Mouse (Mus musculus) forebrain, embryonic 13.5 days (tissue): ENCODE data around the gene H2-Ke6. TPM values are rescaled to one million over a fixed set of nuclear protein-coding genes. Genes with fewer than 3 reads are reported as not detected.
A peak's percentile ranks its signal among the peaks of the same experiment; 100 is the strongest.
"Not testable (repeated sequence)": the region's sequence is repeated elsewhere in the genome, so short reads cannot be mapped to it uniquely, and the experiment has no call there.

Source experiments
- ATAC-seq: fragments of 200-750 bp; cut with Nextera tagmentation; 2 replicates; pipeline ENCODE4 v1.8.0; 2017
- H3K27ac ChIP-seq: fragments of 300-500 bp; sonication (generic); 2 replicates; pipeline ENCODE4 v1.5.1; 2015; ENCODE audit warnings: inconsistent platforms, mild to moderate bottlenecking, moderate library complexity
- H3K27me3 ChIP-seq: fragments of 300-500 bp; sonication (generic); 2 replicates; pipeline ENCODE4 v1.6.1; 2015; ENCODE audit warnings: mild to moderate bottlenecking, inconsistent platforms
- H3K36me3 ChIP-seq: fragments of 300-500 bp; sonication (generic); 2 replicates; pipeline ENCODE4 v1.6.1; 2015; ENCODE audit warnings: mild to moderate bottlenecking, inconsistent platforms; ENCODE audit not compliant: poor library complexity, severe bottlenecking
- H3K4me1 ChIP-seq: fragments of 300-500 bp; sonication (generic); 2 replicates; pipeline ENCODE4 v1.6.1; 2015; ENCODE audit warnings: inconsistent platforms
- H3K4me2 ChIP-seq: fragments of 300-500 bp; sonication (generic); 2 replicates; pipeline ENCODE4 v1.6.1; 2015; ENCODE audit warnings: inconsistent platforms, mild to moderate bottlenecking, moderate library complexity
- H3K4me3 ChIP-seq: fragments of 300-500 bp; sonication (generic); 2 replicates; pipeline ENCODE4 v1.5.1; 2015; ENCODE audit warnings: mild to moderate bottlenecking, inconsistent platforms
- H3K9ac ChIP-seq: fragments of 300-500 bp; sonication (generic); 2 replicates; pipeline ENCODE4 v1.6.1; 2015; ENCODE audit warnings: mild to moderate bottlenecking, inconsistent platforms
- H3K9me3 ChIP-seq: fragments of 300-500 bp; sonication (generic); replicated peaks from 2 replicates; pipeline ENCODE4 v1.6.1; 2016; ENCODE audit warnings: inconsistent platforms
- WGBS: fragments of 180-500 bp; shearing (Covaris S2); methylation state at CpG from one replicate; pipeline ENCODE4 v1.1.7; 2015; 5-methylcytosine and 5-hydroxymethylcytosine counted together
- polyA plus RNA-seq: library from polyadenylated mRNA; unstranded; fragments of >200 nt; fragmentation: Nextera tagmentation; extraction: Ambion mirVana; gene quantifications from 2 replicates; pipeline ENCODE4 v1.2.1, GENCODE M21; 2015

Gene H2-Ke6
- polyA plus RNA-seq, 1 experiment from 2014 or later, result 76.0 TPM

DNA sequence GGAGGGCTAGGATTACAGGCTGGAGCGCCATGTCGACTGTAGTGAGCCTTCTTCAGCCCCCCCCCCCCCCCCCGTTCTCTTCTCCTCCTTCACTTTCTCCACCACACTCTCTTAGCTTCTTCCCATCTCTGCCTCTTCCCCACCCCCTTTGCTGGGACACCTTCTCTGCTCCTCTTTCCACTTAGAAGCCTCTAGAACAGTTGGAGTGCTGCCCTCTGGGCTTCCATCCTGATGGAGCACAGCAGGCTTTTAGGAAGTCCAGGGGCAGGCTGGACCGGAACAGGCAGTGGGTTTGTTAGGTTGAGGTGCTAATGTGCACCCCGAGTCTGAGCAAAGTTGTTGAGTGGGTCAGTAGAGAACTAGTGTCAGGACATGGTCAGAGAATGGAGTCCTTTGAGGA is 17.7 kb downstream of the H2-Ke6 start:
- 80% methylated on average over 5 of the region's 5 CpGs for WGBS
- Histone ChIP-seq H3K4me2 (no peak overlapping the region), H3K4me3 (no peak overlapping the region), H3K4me1 (no peaks in the 10 kb centered on the region), H3K36me3 (peaks cover 4% of the 10 kb centered on the region; the same call in 1 of the 2 replicates), H3K9me3 (peaks cover 3% of the 10 kb centered on the region), H3K27me3 (no peaks in the 10 kb centered on the region), H3K9ac (no peak overlapping the region), H3K27ac (no peak overlapping the region)
- ATAC-seq, result no peak

DNA sequence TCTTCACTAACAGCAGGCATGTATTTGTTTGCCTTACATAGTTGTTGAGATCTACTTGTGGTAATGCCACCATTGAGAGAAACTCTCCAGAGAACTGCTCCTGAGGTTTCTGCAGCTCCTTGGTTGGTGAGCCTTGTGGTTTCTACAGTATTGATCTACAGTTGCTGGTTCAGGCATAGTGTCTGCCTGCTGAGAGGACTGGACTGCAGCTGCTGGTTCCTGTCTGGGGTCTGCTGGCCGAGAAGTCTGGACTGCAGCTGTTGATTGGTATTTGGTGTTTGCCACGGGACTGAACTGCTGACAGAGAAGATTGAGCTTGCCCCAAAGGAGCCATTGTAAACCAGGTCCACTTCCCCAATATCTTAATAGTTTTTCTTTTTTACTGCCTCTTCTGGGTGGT is 21.3 kb downstream of the H2-Ke6 start:
- Histone ChIP-seq H3K4me3 (no peak overlapping the region), H3K9me3 (no peaks in the 10 kb centered on the region), H3K4me1 (no peaks in the 10 kb centered on the region), H3K9ac (no peak overlapping the region), H3K27ac (no peak overlapping the region), H3K36me3 (no peaks in the 10 kb centered on the region), H3K4me2 (no peak overlapping the region), H3K27me3 (peaks cover 9% of the 10 kb centered on the region)
- no peak for ATAC-seq
- WGBS, result 56% methylated on average over 2 of the region's 2 CpGs

DNA sequence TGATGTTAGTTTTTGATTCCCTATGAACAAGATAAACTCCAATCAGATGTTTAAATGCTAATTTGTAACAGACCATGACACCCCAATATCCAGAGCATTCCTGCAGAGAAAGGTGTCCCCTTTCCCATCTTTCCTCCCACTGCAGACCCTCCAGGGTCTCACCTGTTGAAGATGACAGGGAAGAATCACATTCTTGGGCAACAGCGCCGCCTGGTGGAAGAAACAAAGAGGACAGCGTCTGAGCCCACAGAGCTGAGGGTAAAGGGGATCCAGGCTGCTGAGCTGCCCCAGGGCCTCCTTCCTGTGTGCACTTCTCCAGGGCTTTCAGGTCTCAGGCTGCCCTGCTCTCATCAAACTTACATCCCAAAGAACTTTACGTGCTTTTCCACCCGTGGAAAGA is 24.4 kb downstream of the H2-Ke6 start:
- ATAC-seq, result no peak
- H3K4me3 ChIP-seq, result no peak overlapping the region
- H3K4me2 ChIP-seq, result no peak overlapping the region
- WGBS, result 5% methylated on average over 5 of the region's 5 CpGs
- H3K27ac ChIP-seq, result no peak overlapping the region
- no peaks in the 10 kb centered on the region for H3K9me3 ChIP-seq
- H3K9ac ChIP-seq, result no peak overlapping the region
- peaks cover 11% of the 10 kb centered on the region for H3K4me1 ChIP-seq
- H3K27me3 ChIP-seq, result peaks cover 39% of the 10 kb centered on the region
- no peaks in the 10 kb centered on the region for H3K36me3 ChIP-seq

DNA sequence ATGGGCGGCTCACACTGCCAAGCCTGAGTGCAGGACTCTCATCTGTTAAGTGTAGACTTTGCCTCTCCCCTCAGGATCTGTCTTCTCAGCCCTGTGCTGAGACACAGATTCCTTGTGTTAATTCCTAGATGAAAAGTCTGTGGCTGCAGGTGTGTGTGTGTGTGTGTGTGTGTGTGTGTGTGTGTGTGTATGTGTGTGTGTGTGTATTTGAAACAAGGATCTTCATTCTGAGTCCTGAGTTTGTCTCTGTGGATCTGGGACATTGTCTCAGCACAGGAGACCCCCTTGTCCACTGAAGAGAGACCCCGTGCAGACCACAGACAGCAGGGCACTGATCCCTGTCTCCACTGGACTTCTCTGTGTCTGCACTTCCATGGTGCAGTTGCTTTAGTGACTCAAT is 27.1 kb downstream of the H2-Ke6 start:
- H3K4me3 ChIP-seq, H3K36me3 ChIP-seq, H3K4me2 ChIP-seq, H3K9ac ChIP-seq, ATAC-seq, H3K9me3 ChIP-seq, H3K27ac ChIP-seq: not testable (repeated sequence)
- WGBS, result 49% methylated on average over 2 of the region's 2 CpGs
- Histone ChIP-seq H3K4me1 (peaks cover 11% of the 10 kb centered on the region), H3K27me3 (peaks cover 39% of the 10 kb centered on the region)

DNA sequence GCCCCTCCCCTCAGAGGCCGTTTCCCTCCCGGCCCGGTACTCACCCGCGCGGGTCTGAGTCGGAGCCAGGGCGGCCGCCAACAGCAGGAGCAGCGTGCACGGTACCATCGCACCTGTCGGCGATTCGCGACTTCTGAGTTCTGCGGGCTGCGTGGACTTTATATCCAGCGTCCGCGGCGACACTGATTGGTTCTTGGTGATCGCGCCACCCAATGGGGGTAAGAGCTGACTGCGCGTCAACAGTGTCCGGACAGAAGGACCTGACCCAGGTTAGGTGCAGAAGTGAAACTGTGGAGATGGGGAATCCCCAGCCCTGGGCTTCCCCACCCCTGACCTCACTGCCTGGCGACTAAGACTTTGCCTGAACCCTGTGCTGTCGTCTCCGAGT is 27.7 kb downstream of the H2-Ke6 start, which contains the start of gene H2-K1:
Gene H2-K1, minus strand, starts transcription at position 198 of the 388 bp plus-strand sequence.
- Histone ChIP-seq H3K9me3 (no peaks in the 10 kb centered on the region), H3K27me3 (peaks cover 39% of the 10 kb centered on the region), H3K27ac (no peak within 1 kb of the TSS), H3K4me1 (peaks cover 11% of the 10 kb centered on the region), H3K36me3 (no peaks in the 10 kb centered on the region), H3K9ac (peak within 1 kb of the TSS; percentile 67), H3K4me2 (peak within 1 kb of the TSS; percentile 96), H3K4me3 (peak within 1 kb of the TSS; percentile 53)
- peak; percentile 43; the same call in 1 of the 2 replicates for ATAC-seq
- WGBS, result under 1% methylated on average over 29 of the region's 30 CpGs

DNA sequence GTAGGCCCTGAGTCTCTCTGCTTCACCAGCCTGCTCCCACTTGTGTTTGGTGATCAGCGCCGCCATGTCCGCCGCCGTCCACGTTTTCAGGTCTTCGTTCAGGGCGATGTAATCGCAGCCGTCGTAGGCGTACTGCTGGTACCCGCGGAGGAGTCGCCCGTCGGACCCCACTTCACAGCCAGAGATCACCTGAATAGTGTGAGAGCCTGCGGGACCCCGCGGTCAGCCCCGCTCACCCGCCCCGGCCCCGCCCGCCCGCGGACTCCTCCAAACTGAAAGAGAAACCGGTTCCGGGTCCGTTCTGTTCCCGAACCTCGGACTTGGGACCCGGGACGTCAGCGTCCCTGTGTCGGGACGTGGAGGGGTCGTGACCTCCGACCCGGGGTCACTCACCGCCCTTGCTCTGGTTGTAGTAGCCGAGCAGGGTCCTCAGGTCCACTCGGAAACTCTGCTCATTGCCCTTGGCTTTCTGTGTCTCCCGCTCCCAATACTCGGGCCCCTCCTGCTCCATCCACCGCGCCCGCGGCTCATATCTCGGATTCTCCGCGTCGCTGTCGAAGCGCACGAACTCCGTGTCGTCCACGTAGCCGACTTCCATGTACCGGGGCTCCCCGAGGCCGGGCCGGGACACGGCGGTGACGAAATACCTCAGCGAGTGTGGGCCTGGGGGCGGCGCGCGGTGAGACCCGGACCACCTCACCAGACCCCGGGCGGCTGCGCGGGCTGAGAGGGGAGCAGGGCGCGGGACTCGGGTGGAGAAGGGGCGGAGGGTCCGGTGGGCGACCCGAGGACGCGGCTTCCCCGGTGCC is 28.3 kb downstream of the H2-Ke6 start:
- H3K9me3 ChIP-seq, result no peaks in the 10 kb centered on the region
- H3K4me1 ChIP-seq, result peaks cover 11% of the 10 kb centered on the region
- H3K27me3 ChIP-seq, result peaks cover 39% of the 10 kb centered on the region
- ATAC-seq, result peak; percentile 16; the same call in 1 of the 2 replicates
- WGBS, result 2% methylated on average over 87 of the region's 87 CpGs
- H3K27ac ChIP-seq, result no peak overlapping the region
- H3K36me3 ChIP-seq, result no peaks in the 10 kb centered on the region
- H3K9ac ChIP-seq, result peak overlapping the region; percentile 67
- peak overlapping the region; percentile 53 for H3K4me3 ChIP-seq
- peak overlapping the region; percentile 96 for H3K4me2 ChIP-seq

DNA sequence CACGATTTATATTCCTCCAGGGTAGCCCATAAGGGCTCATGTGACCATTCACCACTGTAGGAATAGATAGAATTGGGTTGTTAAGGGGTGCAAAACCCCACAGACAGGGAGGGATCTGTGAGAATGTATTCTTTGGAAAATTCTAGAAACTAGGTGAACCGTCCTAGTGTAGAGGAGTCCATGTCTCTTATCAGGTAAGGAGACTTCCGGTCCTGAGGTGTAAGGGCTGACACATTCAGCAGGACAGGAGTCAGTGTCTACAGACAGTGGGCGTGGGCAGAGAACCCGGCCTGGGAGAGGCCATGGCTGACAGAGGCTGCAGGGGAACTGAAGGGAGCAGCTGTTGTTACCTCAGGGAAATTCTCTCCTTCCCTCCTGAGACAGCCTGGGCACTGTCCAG is 29.2 kb downstream of the H2-Ke6 start:
- not testable (repeated sequence) for H3K9ac ChIP-seq, H3K36me3 ChIP-seq, H3K4me2 ChIP-seq, H3K4me3 ChIP-seq, H3K27ac ChIP-seq, H3K9me3 ChIP-seq, ATAC-seq
- 66% methylated on average over 5 of the region's 5 CpGs for WGBS
- H3K27me3 ChIP-seq, result peaks cover 39% of the 10 kb centered on the region
- H3K4me1 ChIP-seq, result peaks cover 11% of the 10 kb centered on the region

DNA sequence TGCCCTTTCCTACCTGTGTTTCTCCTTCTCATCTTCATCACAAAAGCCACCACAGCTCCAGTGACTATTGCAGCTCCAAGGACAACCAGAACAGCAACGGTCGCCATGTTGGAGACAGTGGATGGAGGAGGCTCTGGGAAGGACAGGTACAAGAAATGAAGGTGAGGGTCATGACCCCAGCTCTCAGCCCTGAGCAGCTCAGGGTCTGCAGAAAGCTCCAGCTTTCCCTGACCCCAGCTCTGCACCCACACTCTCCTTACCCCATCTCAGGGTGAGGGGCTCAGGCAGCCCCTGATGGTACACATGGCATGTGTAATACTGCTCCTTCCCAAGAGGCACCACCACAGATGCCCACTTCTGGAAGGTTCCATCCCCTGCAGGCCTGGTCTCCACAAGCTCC is 30.8 kb downstream of the H2-Ke6 start:
- WGBS, result 96% methylated on average over 2 of the region's 2 CpGs
- ATAC-seq, result not testable (repeated sequence)

DNA sequence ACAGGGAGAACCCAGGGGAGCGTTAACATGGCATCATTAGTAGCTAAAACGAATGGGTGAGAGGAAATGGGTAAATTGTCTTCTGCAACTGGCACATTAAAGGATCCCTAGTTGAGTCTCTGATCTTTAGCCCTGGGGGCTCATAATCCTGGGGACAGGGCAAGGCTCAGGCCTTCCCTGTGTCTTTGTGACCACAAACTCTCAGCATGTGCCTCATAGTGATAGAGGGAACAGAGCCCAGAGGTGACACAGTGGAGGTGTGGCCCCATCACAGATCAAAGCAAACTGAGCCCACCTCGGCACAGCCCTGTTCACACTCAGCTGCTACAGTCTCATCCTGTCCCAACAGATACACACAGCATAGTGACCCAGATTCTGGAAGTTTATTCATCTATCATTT is 32.2 kb downstream of the H2-Ke6 start:
- Histone ChIP-seq H3K9ac (no peak overlapping the region), H3K9me3 (no peaks in the 10 kb centered on the region), H3K27ac (no peak overlapping the region), H3K4me1 (peaks cover 11% of the 10 kb centered on the region), H3K36me3 (no peaks in the 10 kb centered on the region), H3K4me3 (no peak overlapping the region), H3K4me2 (no peak overlapping the region), H3K27me3 (peaks cover 21% of the 10 kb centered on the region)
- 78% methylated on average over 3 of the region's 3 CpGs for WGBS
- no peak for ATAC-seq

More for the DNA sequence above, 30.8 kb downstream of the H2-Ke6 start:
- Histone ChIP-seq H3K4me1 (peaks cover 11% of the 10 kb centered on the region), H3K27me3 (peaks cover 35% of the 10 kb centered on the region)
- not testable (repeated sequence) for H3K4me2 ChIP-seq, H3K4me3 ChIP-seq, H3K9ac ChIP-seq, H3K9me3 ChIP-seq, H3K36me3 ChIP-seq, H3K27ac ChIP-seq

DNA sequence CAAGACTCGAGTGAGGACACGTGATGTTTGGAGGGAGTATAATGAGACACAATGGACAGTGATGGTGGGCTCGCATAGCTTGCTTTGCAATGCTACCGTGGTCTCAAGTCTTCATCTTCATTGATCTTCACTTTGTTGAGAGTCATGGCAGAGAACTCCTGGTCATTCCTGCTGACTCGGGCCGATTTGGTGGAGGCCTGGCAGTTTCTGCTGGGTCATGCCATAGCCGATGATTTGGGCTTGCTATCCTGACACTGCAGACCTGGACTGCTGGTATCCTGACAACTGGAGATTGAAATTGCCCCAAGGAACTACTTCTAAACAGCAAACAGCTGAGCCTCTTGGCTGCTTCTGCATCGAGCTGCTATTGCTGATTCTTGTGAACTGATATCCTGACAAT is 32.9 kb downstream of the H2-Ke6 start:
- H3K27ac ChIP-seq, result no peak overlapping the region
- 89% methylated on average over 8 of the region's 8 CpGs for WGBS
- H3K27me3 ChIP-seq, result peaks cover 14% of the 10 kb centered on the region
- H3K4me2 ChIP-seq, result no peak overlapping the region
- ATAC-seq, result no peak
- no peaks in the 10 kb centered on the region for H3K36me3 ChIP-seq
- H3K4me3 ChIP-seq, result no peak overlapping the region
- no peak overlapping the region for H3K9ac ChIP-seq
- H3K4me1 ChIP-seq, result peaks cover 6% of the 10 kb centered on the region
- no peaks in the 10 kb centered on the region for H3K9me3 ChIP-seq

DNA sequence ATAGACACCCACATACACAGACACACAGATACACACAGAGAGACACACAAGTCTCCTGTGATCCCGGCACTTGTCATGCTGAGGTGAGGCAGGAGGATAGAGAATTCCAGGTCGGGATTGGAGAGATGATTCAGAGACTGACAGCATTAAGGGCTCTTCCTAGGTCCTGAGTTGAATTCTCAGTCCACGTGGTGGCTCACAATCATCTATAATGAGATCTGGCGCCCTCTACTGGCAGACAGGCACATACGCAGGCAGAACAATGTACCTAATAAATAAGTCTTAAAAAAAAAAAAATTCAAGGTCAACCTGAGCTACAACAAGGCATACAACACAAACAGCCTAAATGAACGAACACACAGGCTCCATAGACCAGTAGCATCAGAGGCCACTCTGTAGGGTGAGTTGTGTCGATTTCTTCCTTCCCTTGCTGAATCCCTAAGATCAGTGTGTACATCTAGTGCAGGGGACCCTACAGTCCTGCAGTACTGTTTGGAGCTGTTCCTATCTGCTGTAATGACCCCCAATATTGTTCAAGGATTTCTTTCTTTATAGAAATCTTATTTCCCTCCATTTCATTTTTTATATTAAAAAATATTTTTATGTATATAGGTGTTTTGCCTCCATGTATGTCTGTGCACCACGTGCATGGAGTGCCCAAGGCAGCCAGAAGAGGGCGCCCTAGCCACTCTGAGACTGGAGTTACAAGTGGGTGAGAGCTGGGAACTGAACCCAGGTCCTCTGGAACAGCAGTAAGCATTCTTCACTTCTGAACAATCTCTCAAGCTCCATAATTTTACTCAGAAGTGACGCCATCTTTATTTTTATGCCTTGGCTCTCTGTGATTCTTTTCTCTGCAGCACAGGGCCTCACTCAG is 35.8 kb downstream of the H2-Ke6 start:
- Histone ChIP-seq H3K9ac (no peak overlapping the region), H3K27me3 (no peaks in the 10 kb centered on the region), H3K4me3 (no peak overlapping the region), H3K4me2 (no peak overlapping the region), H3K36me3 (no peaks in the 10 kb centered on the region), H3K9me3 (no peaks in the 10 kb centered on the region), H3K27ac (no peak overlapping the region), H3K4me1 (no peaks in the 10 kb centered on the region)
- 31% methylated on average over 10 of the region's 10 CpGs for WGBS
- ATAC-seq, result 0 out of 2 replicates have a peak, but pooled peaks have one; percentile 41

DNA sequence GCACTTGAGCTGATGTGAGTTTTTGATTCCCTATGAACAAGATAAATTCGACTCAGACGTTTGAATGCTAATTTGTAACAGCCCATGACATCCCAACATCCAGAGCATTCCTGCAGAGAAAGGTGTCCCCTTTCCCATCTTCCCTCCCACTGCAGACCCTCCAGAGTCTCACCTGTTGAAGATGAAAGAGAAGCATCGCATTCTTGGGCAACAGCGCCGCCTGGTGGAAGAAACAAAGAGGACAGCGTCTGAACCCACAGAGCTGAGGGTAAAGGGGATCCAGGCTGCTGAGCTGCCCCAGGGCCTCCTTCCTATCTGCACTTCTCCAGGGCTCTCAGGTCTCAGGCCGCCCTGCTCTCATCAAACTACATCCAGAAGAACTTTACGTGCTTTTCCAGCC is 45.7 kb downstream of the H2-Ke6 start:
- not testable (repeated sequence) for H3K36me3 ChIP-seq, H3K9me3 ChIP-seq, ATAC-seq
- peak overlapping the region; percentile 65 for H3K4me2 ChIP-seq
- WGBS, result 7% methylated on average over 8 of the region's 8 CpGs
- H3K27me3 ChIP-seq, result peaks cover 37% of the 10 kb centered on the region
- peaks cover 24% of the 10 kb centered on the region for H3K4me1 ChIP-seq
- H3K9ac ChIP-seq, result 0 out of 2 replicates have a peak overlapping the region, but pooled peaks have one; percentile 75
- peak overlapping the region; percentile 55 for H3K4me3 ChIP-seq
- H3K27ac ChIP-seq, result peak overlapping the region; percentile 94; the same call in 1 of the 2 replicates
